Mouse (Mus musculus) fibroblast of lung, adult 2 months (primary cell): Measurements from ENCODE around the gene Ofcc1.

Experiments used
- DNase-seq: peaks from one replicate; pipeline ENCODE4 v3.0.0-alpha.2; 2011; ENCODE audit warnings: low read depth

Gene Ofcc1

GRCm38 (mm10) chr13:40000236-40000635 lies 361.0 kb downstream of the Ofcc1 start:
- no peak for DNase-seq

- no peak for DNase-seq
These were observed 363.3 kb downstream of the Ofcc1 start for GRCm38 (mm10) chr13:39997901-39998300.

DNA sequence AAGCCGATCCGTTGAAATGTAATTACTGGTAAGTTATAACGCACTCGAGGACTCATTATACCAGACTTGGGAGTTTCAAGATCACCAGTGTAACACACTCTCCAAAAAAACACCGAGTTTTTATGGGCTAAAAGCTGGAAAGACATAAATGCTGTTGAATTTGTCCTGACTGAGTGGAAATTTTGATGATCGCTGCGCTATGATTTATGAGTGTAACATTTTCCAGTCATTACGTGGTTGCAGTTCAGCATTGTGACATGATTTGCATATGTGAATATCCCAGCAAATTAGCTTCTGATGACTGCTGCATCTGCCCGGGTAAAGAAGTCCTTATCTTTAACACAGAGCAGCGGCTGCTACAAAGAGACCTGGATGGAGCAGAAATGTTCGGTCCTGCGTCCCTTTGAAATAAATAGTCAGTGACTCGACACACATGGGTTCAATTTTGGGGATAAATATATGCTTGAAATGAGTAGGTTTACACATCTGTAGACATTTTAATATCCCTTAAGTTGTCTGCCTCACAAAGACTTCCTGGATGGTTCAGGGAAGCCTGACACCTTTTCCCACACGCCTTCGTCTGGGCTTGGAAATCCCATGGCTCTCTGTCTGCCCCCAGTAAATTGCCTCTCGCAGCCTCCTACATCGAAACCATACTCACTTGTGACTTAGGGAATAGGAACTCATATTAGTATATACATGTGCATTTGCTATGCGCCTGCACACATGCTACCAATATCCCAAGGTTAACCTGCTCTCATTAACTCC lies 381.8 kb downstream of the Ofcc1 start:
- DNase-seq, result no peak

- DNase-seq, result no peak
These were observed 392.8 kb downstream of the Ofcc1 start for GRCm38 (mm10) chr13:39968349-39969016.

DNA sequence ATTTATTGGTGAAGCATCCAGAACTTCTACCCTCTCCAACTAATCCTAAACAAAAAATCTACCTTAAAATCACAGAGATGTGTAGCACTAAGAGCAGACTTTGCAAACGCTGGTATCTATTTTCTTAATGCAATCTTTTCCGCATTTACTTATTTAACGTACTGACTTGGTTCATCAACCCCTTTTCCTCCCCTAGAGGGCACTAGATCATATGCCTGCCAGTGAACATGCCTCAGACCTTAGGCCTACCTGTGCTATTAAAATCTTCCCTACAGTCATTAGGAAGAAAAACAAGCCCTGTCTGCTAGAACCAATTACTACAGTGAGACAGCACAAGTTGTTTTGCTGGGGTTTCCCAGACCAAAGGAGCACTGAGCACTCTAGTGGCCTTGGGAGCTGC lies 404.0 kb downstream of the Ofcc1 start:
- DNase-seq, result no peak

- no peak for DNase-seq
These were observed 405.2 kb downstream of the Ofcc1 start for GRCm38 (mm10) chr13:39956017-39956416.
